Mouse (Mus musculus): ENCODE data around the gene Slc35f1. TPM values are rescaled to one million over a fixed set of nuclear protein-coding genes. Genes with fewer than 3 reads are reported as not detected.
A peak's percentile ranks its signal among the peaks of the same experiment; 100 is the strongest.

Gene Slc35f1
- total and polyA plus RNA-seq, 3 experiments: 0.07 to 0.11 TPM; not detected in 1

- TF ChIP-seq RCOR1 (conservative IDR thresholded peaks at IDR 0.05; ENCODE audit: low read depth, low read length) (0 out of 2 replicates have a peak, but pooled peaks have one; percentile 18), ZC3H11A (IDR thresholded peaks at IDR 0.05; ENCODE audit: low read depth, low read length) (no peak)
Measured at GRCm38 (mm10) chr10:52851994-52852393, 161.7 kb downstream of the Slc35f1 start (continued).

- Histone ChIP-seq H3K4me2 (ENCODE audit: insufficient read depth, low read depth, poor library complexity, severe bottlenecking) (no peak overlapping the region), H3K4me1 (ENCODE audit: control insufficient read depth in 1 of 2, insufficient read depth in 2 of 2) (no peaks in the 10 kb centered on the region), H3K9ac (ENCODE audit: insufficient read depth, low read depth) (no peak overlapping the region), H3K9me3 (replicated peaks; ENCODE audit: low read length) (no peaks in the 10 kb centered on the region), H3K79me2 (replicated peaks; ENCODE audit: control insufficient read depth, extremely low read depth, insufficient read depth, poor library complexity, severe bottlenecking) (no peaks in the 10 kb centered on the region), H3K27ac (ENCODE audit: insufficient read depth, low read depth) (no peak overlapping the region), H3K36me3 (replicated peaks in 1 of 2; ENCODE audit: control insufficient read depth in 1 of 2, insufficient read depth in 1 of 2, low read length in 1 of 2) (no peaks in the 10 kb centered on the region), H3K27me3 (replicated peaks) (no peaks in the 10 kb centered on the region), H3K4me3 (replicated peaks in 1 of 3; ENCODE audit: low read depth in 2 of 3, low read length in 2 of 3, poor library complexity in 1 of 3) (no peak overlapping the region)
- dilution Hi-C loops (cut with MboI; ENCODE audit: extremely low pct_ligation_motif_present, extremely low pct_unique_long_range_greater_than_20kb, low sequenced_read_pairs) (no loop called here), in situ Hi-C loops (cut with MboI; ENCODE audit: low pct_ligation_motif_present, low pct_unique_long_range_greater_than_20kb, low sequenced_read_pairs) (no loop called here)
- no peak for TF ChIP-seq CHD1 (IDR thresholded peaks at IDR 0.05; ENCODE audit: low read depth, low read length)
- no peak for TF ChIP-seq ZKSCAN1 (IDR thresholded peaks at IDR 0.05; ENCODE audit: borderline replicate concordance, low read depth, low read length)
- no peak for TF ChIP-seq SIN3A (IDR thresholded peaks at IDR 0.05; ENCODE audit: low read length)
- no peak for TF ChIP-seq TCF12 (IDR thresholded peaks at IDR 0.05; ENCODE audit: low read depth, low read length)
- TF ChIP-seq BHLHE40 (IDR thresholded peaks at IDR 0.05; ENCODE audit: low read depth, low read length): no peak
- TF ChIP-seq PAX5 (IDR thresholded peaks at IDR 0.05; ENCODE audit: low read length): no peak
- TF ChIP-seq TBP (conservative IDR thresholded peaks at IDR 0.05; ENCODE audit: low read depth, low read length): no peak
- TF ChIP-seq POLR2A (IDR thresholded peaks at IDR 0.05; ENCODE audit: low read depth, low read length): no peak
- TF ChIP-seq SMC3 (IDR thresholded peaks at IDR 0.05; ENCODE audit: low read depth, low read length): no peak
- no peak for TF ChIP-seq CHD2 (IDR thresholded peaks at IDR 0.05; ENCODE audit: low read length)
- no peak for TF ChIP-seq E2F4 (IDR thresholded peaks at IDR 0.05; ENCODE audit: insufficient replicate concordance, low read depth, low read length)
- no peak for TF ChIP-seq RAD21 (IDR thresholded peaks at IDR 0.05; ENCODE audit: low read depth, low read length)
- no peak for TF ChIP-seq JUND (conservative IDR thresholded peaks at IDR 0.05; ENCODE audit: low read depth, low read length)
- TF ChIP-seq EP300 (IDR thresholded peaks at IDR 0.05; ENCODE audit: low read length): no peak
- no peak for TF ChIP-seq IRF4 (IDR thresholded peaks at IDR 0.05; ENCODE audit: low read depth, low read length)
- TF ChIP-seq ZMIZ1 (IDR thresholded peaks at IDR 0.05; ENCODE audit: low read depth, low read length): no peak
- TF ChIP-seq ZC3H11A (IDR thresholded peaks at IDR 0.05; ENCODE audit: low read depth, low read length): no peak
- no peak for TF ChIP-seq ZNF384 (IDR thresholded peaks at IDR 0.05; ENCODE audit: low read depth, low read length)
- TF ChIP-seq RCOR1 (conservative IDR thresholded peaks at IDR 0.05; ENCODE audit: low read depth, low read length): no peak
- no peak for DNase-seq (ENCODE audit: extremely low read depth)
Measured at GRCm38 (mm10) chr10:52860851-52861250, 170.5 kb downstream of the Slc35f1 start.

GRCm38 (mm10) chr10:52864936-52865335 is 174.6 kb downstream of the Slc35f1 start:
- no peaks in the 10 kb centered on the region for H3K9me3 ChIP-seq (replicated peaks; ENCODE audit: low read length)
- no peaks in the 10 kb centered on the region for H3K36me3 ChIP-seq (replicated peaks in 1 of 2; ENCODE audit: control insufficient read depth in 1 of 2, insufficient read depth in 1 of 2, low read length in 1 of 2)
- H3K4me1 ChIP-seq (ENCODE audit: control insufficient read depth in 1 of 2, insufficient read depth in 2 of 2): no peaks in the 10 kb centered on the region
- no peak overlapping the region for H3K4me2 ChIP-seq (ENCODE audit: insufficient read depth, low read depth, poor library complexity, severe bottlenecking)
- H3K79me2 ChIP-seq (replicated peaks; ENCODE audit: control insufficient read depth, extremely low read depth, insufficient read depth, poor library complexity, severe bottlenecking): no peaks in the 10 kb centered on the region
- dilution Hi-C loops (cut with MboI; ENCODE audit: extremely low pct_ligation_motif_present, extremely low pct_unique_long_range_greater_than_20kb, low sequenced_read_pairs): no loop called here
- no peak overlapping the region for H3K27ac ChIP-seq (ENCODE audit: insufficient read depth, low read depth)
- no peaks in the 10 kb centered on the region for H3K27me3 ChIP-seq (replicated peaks)
- in situ Hi-C loops (cut with MboI; ENCODE audit: low pct_ligation_motif_present, low pct_unique_long_range_greater_than_20kb, low sequenced_read_pairs): no loop called here
- TF ChIP-seq JUND (conservative IDR thresholded peaks at IDR 0.05; ENCODE audit: low read depth, low read length) (no peak), USF2 (conservative IDR thresholded peaks at IDR 0.05; ENCODE audit: low read depth, low read length) (no peak), ZC3H11A (IDR thresholded peaks at IDR 0.05; ENCODE audit: low read depth, low read length) (no peak), CHD2 (IDR thresholded peaks at IDR 0.05; ENCODE audit: low read length) (no peak), ETS1 (conservative IDR thresholded peaks at IDR 0.05; ENCODE audit: low read depth, low read length) (no peak), RCOR1 (conservative IDR thresholded peaks at IDR 0.05; ENCODE audit: low read depth, low read length) (no peak), KAT2A (IDR thresholded peaks at IDR 0.05; ENCODE audit: insufficient replicate concordance, low read length) (no peak), BHLHE40 (IDR thresholded peaks at IDR 0.05; ENCODE audit: low read depth, low read length) (no peak), JUN (IDR thresholded peaks at IDR 0.05; ENCODE audit: insufficient read depth, low read depth, low read length) (no peak), MAZ (IDR thresholded peaks at IDR 0.05; ENCODE audit: low read depth, low read length) (no peak), TBP (conservative IDR thresholded peaks at IDR 0.05; ENCODE audit: low read depth, low read length) (no peak), EP300 (IDR thresholded peaks at IDR 0.05; ENCODE audit: low read length) (no peak), GABPA (IDR thresholded peaks at IDR 0.05; ENCODE audit: insufficient replicate concordance, low read depth, low read length) (no peak), TCF12 (IDR thresholded peaks at IDR 0.05; ENCODE audit: low read depth, low read length) (no peak), POLR2AphosphoS2 (IDR thresholded peaks at IDR 0.05; ENCODE audit: low read depth, low read length) (no peak), SIN3A (IDR thresholded peaks at IDR 0.05; ENCODE audit: low read length) (no peak), ZKSCAN1 (IDR thresholded peaks at IDR 0.05; ENCODE audit: borderline replicate concordance, low read depth, low read length) (no peak), MAX (IDR thresholded peaks at IDR 0.05; ENCODE audit: low read length) (no peak)
- no peak overlapping the region for H3K9ac ChIP-seq (ENCODE audit: insufficient read depth, low read depth)
- no peak for DNase-seq (ENCODE audit: extremely low read depth)
- no peak overlapping the region for H3K4me3 ChIP-seq (replicated peaks in 1 of 3; ENCODE audit: low read depth in 2 of 3, low read length in 2 of 3, poor library complexity in 1 of 3)

Measured in CH12.LX (cell line).